10 mouse cellular contexts compared by ENCODE assay signal in genomic region chr3:65928614-65929272, GRCm38 (mm10). TPM values are rescaled to one million over a fixed set of nuclear protein-coding genes. Genes with fewer than 3 reads are reported as not detected.
A peak's percentile ranks its signal among the peaks of the same experiment; 100 is the strongest.
DNase-seq lines count a peak whose midpoint lies in the region; ATAC-seq lines count a peak whose summit lies in the region.
"Had no signal": no experiment of that assay in that cellular context is flagged by ENCODE, and none has a peak within 500 bp of the region (broad histone marks: within the 10 kb centered on the region; RNA-seq: fewer than 3 reads in every experiment).

No protein-coding gene starts in this region.

- no peak overlapping the region for H3K4me3 ChIP-seq in kidney, embryonic 14.5 days (ENCODE audit: low read length)
- no peak overlapping the region; the same call in 1 of the 2 replicates for H3K4me3 ChIP-seq in intestine, embryonic 16.5 days (ENCODE audit: low read length)
- H3K4me3 ChIP-seq in neural tube, embryonic 12.5 days: no peak overlapping the region
- H3K4me3 ChIP-seq: erythroblast, embryonic 14.5 days had no signal

- peak; percentile 1; the same call in 1 of the 2 replicates for ATAC-seq in kidney, embryonic 14.5 days (ENCODE audit: low FRiP score, low TSS enrichment)
- peak; percentile 65 for ATAC-seq in intestine, embryonic 16.5 days
- ATAC-seq in neural tube, embryonic 12.5 days (ENCODE audit: low FRiP score, low read depth): peak; percentile 76

- peaks cover 10% of the 10 kb centered on the region for H3K4me1 ChIP-seq in kidney, embryonic 14.5 days (ENCODE audit: control insufficient read depth, insufficient read depth, low read length)
- peaks cover 15% of the 10 kb centered on the region for H3K4me1 ChIP-seq in intestine, embryonic 16.5 days (ENCODE audit: control insufficient read depth, insufficient read depth, low read length)
- peaks cover 17% of the 10 kb centered on the region for H3K4me1 ChIP-seq in neural tube, embryonic 12.5 days

- peak overlapping the region; percentile 42; the same call in 1 of the 2 replicates for H3K27ac ChIP-seq in kidney, embryonic 14.5 days (ENCODE audit: low read depth, low read length)
- H3K27ac ChIP-seq in intestine, embryonic 16.5 days (ENCODE audit: low read length): peak overlapping the region; percentile 52; the same call in 1 of the 2 replicates
- no peak overlapping the region for H3K27ac ChIP-seq in neural tube, embryonic 12.5 days

- peak overlapping the region; percentile 2; the same call in 1 of the 2 replicates for H3K9ac ChIP-seq in kidney, embryonic 14.5 days (ENCODE audit: low read depth, low read length)
- 0 out of 2 replicates have a peak overlapping the region, but pooled peaks have one; percentile 38 for H3K9ac ChIP-seq in intestine, embryonic 16.5 days (ENCODE audit: low read depth, low read length)
- H3K9ac ChIP-seq in neural tube, embryonic 12.5 days: 0 out of 2 replicates have a peak overlapping the region, but pooled peaks have one; percentile 13

- H3K9me3 ChIP-seq in kidney, embryonic 14.5 days (ENCODE audit: control insufficient read depth, low read length): no peaks in the 10 kb centered on the region
- no peaks in the 10 kb centered on the region for H3K9me3 ChIP-seq in intestine, embryonic 16.5 days (ENCODE audit: control insufficient read depth, low read length)
- no peaks in the 10 kb centered on the region for H3K9me3 ChIP-seq in neural tube, embryonic 12.5 days
- H3K9me3 ChIP-seq: G1E had no signal

- H3K4me2 ChIP-seq in kidney, embryonic 14.5 days (replicated peaks; ENCODE audit: low read depth, low read length): no peak overlapping the region; the same call in 1 of the 2 replicates
- H3K4me2 ChIP-seq in intestine, embryonic 16.5 days (ENCODE audit: low read depth, low read length): peak overlapping the region; percentile 44
- H3K4me2 ChIP-seq in neural tube, embryonic 12.5 days (replicated peaks): peak overlapping the region; percentile 53

- H3K27me3 ChIP-seq in kidney, embryonic 14.5 days (ENCODE audit: control insufficient read depth, insufficient read depth, low read length): no peaks in the 10 kb centered on the region
- no peaks in the 10 kb centered on the region for H3K27me3 ChIP-seq in intestine, embryonic 16.5 days (replicated peaks; ENCODE audit: control insufficient read depth, insufficient read depth, low read length)
- H3K27me3 ChIP-seq in neural tube, embryonic 12.5 days (replicated peaks): no peaks in the 10 kb centered on the region

- H3K36me3 ChIP-seq in kidney, embryonic 14.5 days (ENCODE audit: control insufficient read depth, insufficient read depth, low read length): no peaks in the 10 kb centered on the region
- H3K36me3 ChIP-seq in intestine, embryonic 16.5 days (ENCODE audit: control insufficient read depth, insufficient read depth, low read length): no peaks in the 10 kb centered on the region
- no peaks in the 10 kb centered on the region for H3K36me3 ChIP-seq in neural tube, embryonic 12.5 days
- H3K36me3 ChIP-seq: G1E had no signal

- DNase-seq in kidney, postnatal 14 days: no peak
- peak; percentile 58 for DNase-seq in embryo, embryonic 9.5 days (ENCODE audit: extremely low spot score)
- DNase-seq in thymus, postnatal 14 days: no peak
- no peak for DNase-seq in ovary, adult 18-20 months (ENCODE audit: low spot score)
- no peak for DNase-seq in layer of hippocampus, postnatal 25 days (ENCODE audit: extremely low spot score in 1 of 2, low spot score in 1 of 2)

- WGBS in kidney, embryonic 14.5 days: 50% methylated on average over 4 of the region's 4 CpGs
- WGBS in intestine, embryonic 16.5 days: 43% methylated on average over 4 of the region's 4 CpGs
- 22% methylated on average over 4 of the region's 4 CpGs for WGBS in neural tube, embryonic 12.5 days

RNA-seq across cellular contexts. Expression of gene Ccnl1, which starts 29.3 kb away (rescaled TPM):
- 88.7 and 136 TPM in 2 replicates for polyA plus RNA-seq in kidney, embryonic 14.5 days (2014; fragmentation: Nextera tagmentation; extraction: Ambion mirVana)
- 81.6 and 82.4 TPM in 2 replicates for polyA plus RNA-seq in intestine, embryonic 16.5 days (2015; fragmentation: Nextera tagmentation; extraction: Ambion mirVana)
- polyA plus RNA-seq in neural tube, embryonic 12.5 days (2016; fragmentation: Nextera tagmentation; extraction: Ambion mirVana): 96.3 and 117 TPM in 2 replicates
- total RNA-seq in layer of hippocampus, postnatal 25 days (2021): 10 to 100 TPM; 50.5 to 61.3 TPM

Comparison
In these comparisons a context has a peak if more than half of its experiments do, and no peak if none do; other contexts are left out.
1. ATAC-seq: peak in every context shown above with its lines; median percentile 76 in neural tube, embryonic 12.5 days; 65 in intestine, embryonic 16.5 days; 1 in kidney, embryonic 14.5 days.